Mouse (Mus musculus): ENCODE measurements around the gene Fitm2.

- TF ChIP-seq CTCF (IDR thresholded peaks at IDR 0.05; ENCODE audit: control insufficient read depth, insufficient read depth, insufficient replicate concordance, low read depth, low read length), result no peak
- TF ChIP-seq POLR2A (IDR thresholded peaks at IDR 0.05; ENCODE audit: control insufficient read depth, low read depth, low read length), result no peak
Observed at GRCm38 (mm10) chr2:163459380-163459779, 13.0 kb downstream of the Fitm2 start.
